Mouse (Mus musculus) kidney, postnatal 10 days (tissue): Measurements from ENCODE around the gene Tmem30c.

Experiments used
- DNase-seq: peaks from one replicate; pipeline ENCODE4 v3.0.0; 2021; ENCODE audit warnings: mixed read lengths

The Tmem30c gene

DNA sequence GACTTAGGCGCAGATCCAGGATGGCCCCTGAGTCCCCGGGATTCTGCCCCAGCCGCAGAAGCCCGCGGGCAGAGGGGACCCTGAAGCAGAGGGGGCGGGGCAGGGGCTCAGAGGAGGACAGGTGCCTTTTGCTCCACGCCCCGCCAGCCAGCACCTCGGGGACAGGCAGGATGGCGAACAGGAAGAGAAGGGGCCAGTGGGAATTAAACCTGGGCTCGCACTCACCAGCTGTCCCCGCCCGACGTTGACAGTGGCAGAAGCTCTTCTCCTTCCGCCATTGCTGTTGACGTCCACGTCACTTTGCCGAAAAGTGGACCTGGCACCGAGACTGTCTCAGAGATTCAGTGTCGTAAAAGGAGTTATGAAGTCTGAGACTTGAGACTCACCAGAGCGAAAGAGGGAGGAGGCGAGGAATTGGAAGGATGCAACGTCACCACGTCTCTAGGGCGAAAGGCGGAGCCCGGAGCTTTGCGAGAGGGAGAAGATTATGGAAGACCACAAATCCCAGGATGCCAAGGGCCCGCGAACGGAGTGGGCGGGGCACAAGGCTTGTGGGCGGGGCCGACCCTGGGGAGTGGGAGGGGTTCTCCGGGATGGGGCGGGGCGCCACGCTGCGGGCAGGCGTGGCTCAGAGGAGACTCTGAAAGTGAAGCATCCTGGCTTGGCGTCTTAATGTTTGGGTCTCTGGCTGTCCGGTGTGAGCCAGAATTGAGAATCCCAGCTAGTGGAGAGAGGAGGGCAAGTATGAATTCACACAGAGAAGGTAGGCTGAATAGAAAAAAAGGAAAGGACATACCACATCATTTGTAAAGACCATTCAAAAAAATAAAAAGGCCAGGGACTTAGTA, 61.4 kb downstream of the Tmem30c start, which contains the start of gene Tbc1d23:
TSS of gene Tbc1d23 (minus strand) at position 416 of the 848 bp plus-strand sequence.
- peak; percentile 98 for DNase-seq

DNA sequence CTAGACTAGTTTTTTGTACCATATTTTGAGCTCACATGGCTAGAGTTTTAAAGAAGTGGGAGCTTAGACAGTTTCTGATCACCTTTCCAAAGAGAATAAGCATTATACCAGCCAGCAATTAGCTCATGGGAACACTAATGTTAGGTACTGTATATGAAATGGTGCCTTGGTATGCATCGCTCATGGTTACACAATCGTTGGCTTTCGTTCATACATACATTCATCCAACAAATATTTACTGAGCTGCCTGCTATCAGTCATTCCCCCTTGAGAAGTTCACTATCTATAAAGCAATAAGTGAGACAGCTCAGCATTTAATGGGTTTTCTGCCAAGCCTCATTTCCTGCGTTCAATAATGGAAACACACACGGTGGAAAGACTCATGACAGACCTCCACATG, 66.2 kb downstream of the Tmem30c start:
- DNase-seq = no peak

DNA sequence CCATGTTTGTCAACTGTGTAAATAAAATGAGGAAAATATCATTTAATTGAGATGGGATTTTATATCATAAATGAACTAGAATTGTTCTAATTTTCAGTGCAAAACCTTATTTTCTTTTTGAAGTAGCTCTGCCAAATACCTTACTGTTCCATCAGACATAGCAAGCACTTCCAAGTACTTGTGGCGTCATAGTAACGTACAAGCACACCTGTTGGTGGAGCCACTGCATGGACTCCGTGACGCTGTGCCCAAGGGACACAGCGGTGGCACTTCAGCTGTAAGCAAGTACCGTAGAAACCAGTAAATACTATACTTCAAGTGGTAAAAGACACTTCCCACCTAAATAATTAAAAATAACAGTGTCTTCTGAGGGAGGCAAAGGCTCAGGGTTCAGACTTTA, 72.3 kb downstream of the Tmem30c start:
- DNase-seq = no peak
